Mouse (Mus musculus) inflammation-experienced regulatory T-cells, adult 16 weeks (primary cell): ENCODE data around the gene Pakap. TPM values are rescaled to one million over a fixed set of nuclear protein-coding genes. Genes with fewer than 3 reads are reported as not detected.

Experiments
- polyA plus RNA-seq: library from polyadenylated mRNA; unstranded; fragments of 100-300 nt; shearing (Covaris generic); gene quantifications from one replicate; pipeline ENCODE4 v1.2.1, GENCODE M21; 2017

Gene Pakap
- polyA plus RNA-seq = 4.3 TPM

GRCm38 (mm10) chr4:57567666-57568206, at the start of gene Pakap:
Gene Pakap (plus strand): TSS chr4:57568179.

GRCm38 (mm10) chr4:57717354-57717753, 149.4 kb downstream of the Pakap start, which contains the start of gene Akap2:
Gene Akap2 (plus strand): TSS chr4:57717657.

GRCm38 (mm10) chr4:57916201-57916661, 348.3 kb downstream of the Pakap start, which contains the start of gene D630039A03Rik:
Gene D630039A03Rik (minus strand): TSS chr4:57916297.

Other genes starting within 250 kb of the Pakap start
- gene Palm2, start 133.9 kb upstream of the Pakap start, polyA plus RNA-seq = not detected
- gene Akap2, start 149.5 kb downstream of the Pakap start, polyA plus RNA-seq = 5.1 TPM